ENCODE assay signal across 24 mouse cellular contexts in genomic region chr4:47047765-47048164, GRCm38 (mm10). TPM values are rescaled to one million over a fixed set of nuclear protein-coding genes. Genes with fewer than 3 reads are reported as not detected.
DNase-seq lines count a peak whose midpoint lies in the region; ATAC-seq lines count a peak whose summit lies in the region.
"Had no signal": no experiment of that assay in that cellular context is flagged by ENCODE, and none has a peak within 500 bp of the region (broad histone marks: within the 10 kb centered on the region; RNA-seq: fewer than 3 reads in every experiment).

No protein-coding gene starts in this region.

- H3K9ac ChIP-seq in heart, embryonic 13.5 days = 0 out of 2 replicates have a peak overlapping the region, but pooled peaks have one; percentile 24
- H3K9ac ChIP-seq in kidney, embryonic 14.5 days (ENCODE audit: low read depth, low read length) = no peak overlapping the region
- H3K9ac ChIP-seq: embryonic facial prominence, embryonic 12.5 days; forebrain, embryonic 13.5 days had no signal

- H3K36me3 ChIP-seq in heart, embryonic 13.5 days = 0 out of 2 replicates have a peak, but pooled peaks cover 2% of the 10 kb centered on the region
- H3K36me3 ChIP-seq in kidney, embryonic 14.5 days (ENCODE audit: control insufficient read depth, insufficient read depth, low read length) = peaks cover 4% of the 10 kb centered on the region; the same call in 1 of the 2 replicates
- H3K36me3 ChIP-seq: embryonic facial prominence, embryonic 10.5 days; embryonic facial prominence, embryonic 12.5 days; G1E had no signal

- no peaks in the 10 kb centered on the region for H3K9me3 ChIP-seq in heart, embryonic 13.5 days
- no peaks in the 10 kb centered on the region for H3K9me3 ChIP-seq in kidney, embryonic 14.5 days (ENCODE audit: control insufficient read depth, low read length)
- H3K9me3 ChIP-seq: embryonic facial prominence, embryonic 10.5 days; embryonic facial prominence, embryonic 12.5 days; forebrain, embryonic 13.5 days had no signal

- no peak overlapping the region for H3K4me3 ChIP-seq in heart, embryonic 13.5 days
- no peak overlapping the region for H3K4me3 ChIP-seq in kidney, embryonic 14.5 days (ENCODE audit: low read length)
- H3K4me3 ChIP-seq: embryonic facial prominence, embryonic 10.5 days; embryonic facial prominence, embryonic 12.5 days; forebrain, embryonic 13.5 days had no signal

- H3K4me2 ChIP-seq in heart, embryonic 13.5 days = no peak overlapping the region
- no peak overlapping the region for H3K4me2 ChIP-seq in kidney, embryonic 14.5 days (replicated peaks; ENCODE audit: low read depth, low read length)
- H3K4me2 ChIP-seq: embryonic facial prominence, embryonic 12.5 days; forebrain, embryonic 13.5 days had no signal

- ATAC-seq in heart, embryonic 13.5 days (ENCODE audit: extremely low read depth, insufficient number of reproducible peaks, low FRiP score, low TSS enrichment) = no peak
- ATAC-seq in kidney, embryonic 14.5 days (ENCODE audit: low FRiP score, low TSS enrichment) = no peak
- ATAC-seq: activated CD4-positive, CD25-positive, alpha-beta regulatory T cell, adult 4 months; CD4-positive, CD25-positive, alpha-beta regulatory T cell, adult 4 months; forebrain, embryonic 13.5 days; Patski had no signal

- DNase-seq in heart, adult 8-10 months (ENCODE audit: low spot score) = no peak
- DNase-seq in kidney, adult 11 months = peak; percentile 47
- peak; percentile 52 for DNase-seq in kidney, adult 9 months
- no peak for DNase-seq in kidney, adult 18-20 months
- peak; percentile 1 for DNase-seq in urinary bladder, postnatal 10 days (ENCODE audit: low spot score)
- DNase-seq in urinary bladder, postnatal 36 days (ENCODE audit: low spot score in 2 of 2) = no peak
- DNase-seq: adrenal gland, adult 8-10 months; adrenal gland, postnatal 14 days; adrenal gland, postnatal 36 days; B cell, adult 2 months; cerebellum, adult 11-12 months; cerebellum, adult 2 months; cerebellum, adult 9-10 months; cerebellum, postnatal 10 days had no signal

- 53% methylated on average over 4 of the region's 4 CpGs for WGBS in heart, embryonic 13.5 days
- whole genome bisulfite sequencing in kidney, embryonic 14.5 days = 65% methylated on average over 4 of the region's 4 CpGs

- H3K27me3 ChIP-seq in heart, embryonic 13.5 days (replicated peaks) = peaks cover 13% of the 10 kb centered on the region
- no peaks in the 10 kb centered on the region for H3K27me3 ChIP-seq in kidney, embryonic 14.5 days (ENCODE audit: control insufficient read depth, insufficient read depth, low read length)
- H3K27me3 ChIP-seq: embryonic facial prominence, embryonic 12.5 days; forebrain, embryonic 13.5 days; Patski had no signal

- peaks cover 18% of the 10 kb centered on the region for H3K4me1 ChIP-seq in heart, embryonic 13.5 days
- peaks cover 18% of the 10 kb centered on the region for H3K4me1 ChIP-seq in kidney, embryonic 14.5 days (ENCODE audit: control insufficient read depth, insufficient read depth, low read length)

- no peak overlapping the region for H3K27ac ChIP-seq in heart, embryonic 13.5 days (replicated peaks)
- H3K27ac ChIP-seq in kidney, embryonic 14.5 days (ENCODE audit: low read depth, low read length) = no peak overlapping the region
- H3K27ac ChIP-seq: embryonic facial prominence, embryonic 10.5 days; embryonic facial prominence, embryonic 12.5 days; forebrain, embryonic 13.5 days had no signal

RNA-seq across cellular contexts. Expression of gene Anks6, which starts 9.5 kb away (rescaled TPM):
- polyA plus RNA-seq in heart, embryonic 13.5 days (2015; fragmentation: Nextera tagmentation; extraction: Ambion mirVana) = 1.2 and 1.8 TPM in 2 replicates
- 1 to 10 TPM; 1.8 to 3.3 (median 2.9) TPM for total RNA-seq in heart, adult 8-10 months (2022)
- 3.8 and 7.2 TPM in 2 replicates for polyA plus RNA-seq in kidney, embryonic 14.5 days (2014; fragmentation: Nextera tagmentation; extraction: Ambion mirVana)
- total RNA-seq: CH12.LX had no signal
- polyA plus RNA-seq: activated CD4-positive, CD25-positive, alpha-beta regulatory T cell, adult 4 months; CD4-positive, CD25-positive, alpha-beta regulatory T cell, adult 4 months; G1E had no signal

RNA-seq across cellular contexts. Expression of gene Galnt12, which starts 43.9 kb away (rescaled TPM):
- polyA plus RNA-seq in heart, embryonic 13.5 days (2015; fragmentation: Nextera tagmentation; extraction: Ambion mirVana) = 1.4 and 1.6 TPM in 2 replicates
- total RNA-seq in heart, adult 8-10 months (2022) = under 1 TPM; 0.14 to 0.44 (median 0.24) TPM
- 7.0 and 10.0 TPM in 2 replicates for polyA plus RNA-seq in kidney, embryonic 14.5 days (2014; fragmentation: Nextera tagmentation; extraction: Ambion mirVana)
- total RNA-seq: G1E had no signal
- polyA plus RNA-seq: G1E had no signal

RNA-seq across cellular contexts. Expression of gene Gabbr2, which starts 56.1 kb away (rescaled TPM):
- polyA plus RNA-seq in heart, embryonic 13.5 days (2015; fragmentation: Nextera tagmentation; extraction: Ambion mirVana) = 0.05 and 0.06 TPM in 2 replicates
- under 1 TPM; 0.03 to 0.52 (median 0.18) TPM for total RNA-seq in heart, adult 8-10 months (2022)
- polyA plus RNA-seq in kidney, embryonic 14.5 days (2014; fragmentation: Nextera tagmentation; extraction: Ambion mirVana) = 0.06 and 0.43 TPM in 2 replicates
- total RNA-seq: CH12.LX had no signal
- polyA plus RNA-seq: G1E, Patski had no signal

Comparison
In these comparisons a context has a peak if more than half of its experiments do, and no peak if none do; other contexts are left out.
1. DNase-seq: peak in kidney, adult 11 months (single experiment), kidney, adult 9 months (single experiment) and urinary bladder, postnatal 10 days (single experiment); none in heart, adult 8-10 months (single experiment), kidney, adult 18-20 months (single experiment) and urinary bladder, postnatal 36 days (0 of 2).